In the genomic region with DNA sequence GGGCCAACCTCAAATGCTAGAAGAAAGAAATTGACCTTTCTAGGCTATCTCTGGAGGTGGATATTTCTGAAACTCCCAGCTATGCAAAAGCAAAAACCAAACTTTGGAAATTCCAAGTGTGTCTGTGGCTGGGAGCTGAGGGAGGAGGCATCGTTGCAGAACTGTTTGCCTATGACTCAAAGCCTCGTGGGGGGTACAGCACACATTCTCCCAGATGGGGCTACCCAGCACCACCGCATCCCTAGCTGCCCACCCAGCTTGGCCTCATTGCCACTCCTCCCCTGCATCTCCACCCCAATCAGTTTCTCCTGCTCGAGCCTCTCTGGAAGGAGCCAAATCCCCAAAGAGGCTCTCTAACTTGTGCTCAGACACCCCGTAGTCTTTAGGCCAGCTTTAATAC, we compare ENCODE assay signal across 22 mouse cellular contexts.
A peak's percentile ranks its signal among the peaks of the same experiment; 100 is the strongest.
DNase-seq lines count a peak whose midpoint lies in the region; ATAC-seq and TF ChIP-seq lines count a peak whose summit lies in the region.
"Had no signal": no experiment of that assay in that cellular context is flagged by ENCODE, and none has a peak within 500 bp of the region (broad histone marks: within the 10 kb centered on the region; RNA-seq: fewer than 3 reads in every experiment).

No protein-coding gene starts in this region.

- no peak overlapping the region for H3K4me2 ChIP-seq in forebrain, postnatal 0 days (ENCODE audit: low read depth)
- H3K4me2 ChIP-seq in intestine, embryonic 14.5 days (ENCODE audit: low read length) = no peak overlapping the region
- H3K4me2 ChIP-seq in intestine, embryonic 16.5 days (ENCODE audit: low read depth, low read length) = no peak overlapping the region
- H3K4me2 ChIP-seq: embryonic facial prominence, embryonic 15.5 days; forebrain, embryonic 12.5 days; heart, embryonic 13.5 days; hindbrain, embryonic 15.5 days had no signal

- H3K27me3 ChIP-seq in forebrain, embryonic 10.5 days (ENCODE audit: poor library complexity, severe bottlenecking) = peaks cover 100% of the 10 kb centered on the region
- no peaks in the 10 kb centered on the region for H3K27me3 ChIP-seq in forebrain, postnatal 0 days (ENCODE audit: insufficient read depth, low read length)
- peaks cover 9% of the 10 kb centered on the region for H3K27me3 ChIP-seq in intestine, embryonic 14.5 days (replicated peaks; ENCODE audit: control insufficient read depth, insufficient read depth, low read length)
- peaks cover 6% of the 10 kb centered on the region for H3K27me3 ChIP-seq in intestine, embryonic 16.5 days (replicated peaks; ENCODE audit: control insufficient read depth, insufficient read depth, low read length)

- DNase-seq in forebrain, embryonic 10.5 days (ENCODE audit: extremely low spot score, low spot score) = peak; percentile 7
- no peak for DNase-seq in forebrain, postnatal 0 days
- peak; percentile 21 for DNase-seq in intestine, embryonic 14.5 days (ENCODE audit: low spot score)
- peak; percentile 22 for DNase-seq in right cerebral cortex, postnatal 25 days
- no peak for DNase-seq in right cerebral cortex, postnatal 4 days
- no peak for DNase-seq in embryo, embryonic 10 days (ENCODE audit: low spot score)
- DNase-seq: adrenal gland, postnatal 25 days; B cell, adult 2 months; cerebellum, postnatal 10 days; embryo, embryonic 11 days; gastrocnemius, postnatal 14 days; heart, postnatal 36 days had no signal

- H3K4me3 ChIP-seq in forebrain, embryonic 10.5 days = no peak overlapping the region
- H3K4me3 ChIP-seq in forebrain, postnatal 0 days (ENCODE audit: low read depth, low read length) = no peak overlapping the region
- no peak overlapping the region for H3K4me3 ChIP-seq in intestine, embryonic 14.5 days (ENCODE audit: low read depth, low read length)
- no peak overlapping the region for H3K4me3 ChIP-seq in intestine, embryonic 16.5 days (ENCODE audit: low read length)
- H3K4me3 ChIP-seq: embryonic facial prominence, embryonic 15.5 days; erythroblast, embryonic 14.5 days; forebrain, embryonic 12.5 days; heart, embryonic 13.5 days; hindbrain, embryonic 15.5 days had no signal

- H3K27ac ChIP-seq in forebrain, embryonic 10.5 days = no peak overlapping the region
- H3K27ac ChIP-seq in forebrain, postnatal 0 days (ENCODE audit: low read depth, low read length) = no peak overlapping the region
- H3K27ac ChIP-seq in intestine, embryonic 14.5 days (ENCODE audit: low read depth) = no peak overlapping the region
- H3K27ac ChIP-seq in intestine, embryonic 16.5 days (ENCODE audit: low read length) = no peak overlapping the region
- H3K27ac ChIP-seq: embryonic facial prominence, embryonic 15.5 days; forebrain, embryonic 12.5 days; heart, embryonic 13.5 days; hindbrain, embryonic 15.5 days had no signal

- no peaks in the 10 kb centered on the region for H3K36me3 ChIP-seq in forebrain, embryonic 10.5 days (replicated peaks)
- no peaks in the 10 kb centered on the region for H3K36me3 ChIP-seq in forebrain, postnatal 0 days (ENCODE audit: insufficient read depth)
- H3K36me3 ChIP-seq in intestine, embryonic 14.5 days (ENCODE audit: control insufficient read depth, insufficient read depth, low read length) = no peaks in the 10 kb centered on the region
- no peaks in the 10 kb centered on the region for H3K36me3 ChIP-seq in intestine, embryonic 16.5 days (ENCODE audit: control insufficient read depth, insufficient read depth, low read length)
- H3K36me3 ChIP-seq: embryonic facial prominence, embryonic 15.5 days; forebrain, embryonic 12.5 days; G1E; heart, embryonic 13.5 days; hindbrain, embryonic 15.5 days had no signal

- no peak for TF ChIP-seq CTCF in forebrain, postnatal 0 days (IDR thresholded peaks at IDR 0.05; ENCODE audit: low read depth)

- no peak overlapping the region for H3K9ac ChIP-seq in forebrain, postnatal 0 days
- no peak overlapping the region for H3K9ac ChIP-seq in intestine, embryonic 14.5 days (ENCODE audit: low read length)
- no peak overlapping the region for H3K9ac ChIP-seq in intestine, embryonic 16.5 days (ENCODE audit: low read depth, low read length)
- H3K9ac ChIP-seq: embryonic facial prominence, embryonic 15.5 days; forebrain, embryonic 12.5 days; heart, embryonic 13.5 days; hindbrain, embryonic 15.5 days had no signal

- no peak for ATAC-seq in forebrain, postnatal 0 days
- no peak for ATAC-seq in intestine, embryonic 14.5 days (replicated peaks; ENCODE audit: low FRiP score, low TSS enrichment, low read depth)
- ATAC-seq in intestine, embryonic 16.5 days = no peak
- ATAC-seq: activated CD4-positive, CD25-positive, alpha-beta regulatory T cell, adult 4 months; CD4-positive, CD25-positive, alpha-beta regulatory T cell, adult 4 months; forebrain, embryonic 16.5 days had no signal

- H3K9me3 ChIP-seq in forebrain, embryonic 10.5 days = no peaks in the 10 kb centered on the region
- no peaks in the 10 kb centered on the region for H3K9me3 ChIP-seq in forebrain, postnatal 0 days (ENCODE audit: low read length)
- H3K9me3 ChIP-seq in intestine, embryonic 14.5 days (ENCODE audit: control insufficient read depth, low read length) = no peaks in the 10 kb centered on the region
- H3K9me3 ChIP-seq in intestine, embryonic 16.5 days (ENCODE audit: control insufficient read depth, low read length) = no peaks in the 10 kb centered on the region
- H3K9me3 ChIP-seq: embryonic facial prominence, embryonic 15.5 days; forebrain, embryonic 12.5 days; G1E; heart, embryonic 13.5 days; hindbrain, embryonic 15.5 days had no signal

- WGBS in forebrain, embryonic 10.5 days = 63% methylated on average over 5 of the region's 5 CpGs
- 79% methylated on average over 5 of the region's 5 CpGs for WGBS in forebrain, postnatal 0 days
- 71% methylated on average over 5 of the region's 5 CpGs for WGBS in intestine, embryonic 14.5 days
- 75% methylated on average over 5 of the region's 5 CpGs for WGBS in intestine, embryonic 16.5 days

- H3K4me1 ChIP-seq in forebrain, embryonic 10.5 days = peaks cover 15% of the 10 kb centered on the region; the same call in 1 of the 2 replicates
- no peaks in the 10 kb centered on the region for H3K4me1 ChIP-seq in forebrain, postnatal 0 days (ENCODE audit: insufficient read depth)
- H3K4me1 ChIP-seq in intestine, embryonic 14.5 days (replicated peaks; ENCODE audit: control insufficient read depth, insufficient read depth, low read length) = no peaks in the 10 kb centered on the region
- H3K4me1 ChIP-seq in intestine, embryonic 16.5 days (ENCODE audit: control insufficient read depth, insufficient read depth, low read length) = no peaks in the 10 kb centered on the region
- H3K4me1 ChIP-seq: embryonic facial prominence, embryonic 15.5 days; hindbrain, embryonic 15.5 days had no signal

Comparison
In these comparisons a context has a peak if more than half of its experiments do, and no peak if none do; other contexts are left out.
1. DNase-seq: peak in forebrain, embryonic 10.5 days (single experiment), intestine, embryonic 14.5 days (single experiment) and right cerebral cortex, postnatal 25 days (single experiment); none in forebrain, postnatal 0 days (single experiment), right cerebral cortex, postnatal 4 days (single experiment) and embryo, embryonic 10 days (single experiment).